Mouse (Mus musculus): ENCODE measurements around the gene Arhgef10l. TPM values are rescaled to one million over a fixed set of nuclear protein-coding genes. Genes with fewer than 3 reads are reported as not detected.
A peak's percentile ranks its signal among the peaks of the same experiment; 100 is the strongest.

Gene Arhgef10l
- polyA plus RNA-seq, 1 experiment from 2014 or later, result 13.8 TPM

DNA sequence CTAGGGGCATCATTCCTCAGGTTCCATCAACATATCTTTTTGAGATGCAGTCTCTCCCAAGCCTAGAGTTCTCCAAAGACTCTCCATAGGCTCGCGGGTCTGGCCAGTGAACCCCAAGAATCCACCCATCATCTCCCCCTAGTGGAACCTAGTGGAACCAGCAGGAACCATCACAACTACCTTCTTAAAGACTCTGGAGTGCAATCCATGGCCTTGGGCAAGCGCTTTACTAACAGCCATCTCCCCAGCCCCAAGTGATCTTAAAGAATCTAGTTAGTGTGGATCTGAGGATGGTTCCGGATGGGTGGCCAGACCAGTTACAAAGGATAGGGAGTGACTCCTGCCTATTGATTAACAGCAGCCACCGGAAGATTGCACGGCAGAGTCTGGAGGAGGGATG is 166.2 kb downstream of the Arhgef10l start:
- Histone ChIP-seq H3K36me3 (ENCODE audit: control insufficient read depth, insufficient read depth, low read length) (no peaks in the 10 kb centered on the region), H3K27ac (ENCODE audit: low read depth, low read length) (no peak overlapping the region), H3K9ac (ENCODE audit: low read depth, low read length) (no peak overlapping the region), H3K9me3 (ENCODE audit: control insufficient read depth, low read length) (no peaks in the 10 kb centered on the region), H3K4me1 (replicated peaks; ENCODE audit: control insufficient read depth, insufficient read depth, low read length) (no peaks in the 10 kb centered on the region; the same call in 1 of the 2 replicates), H3K4me3 (ENCODE audit: low read depth, low read length) (no peak overlapping the region), H3K27me3 (ENCODE audit: control insufficient read depth, insufficient read depth, low read length) (no peaks in the 10 kb centered on the region), H3K4me2 (replicated peaks; ENCODE audit: low read depth, low read length) (no peak overlapping the region)
- no peak for ATAC-seq (ENCODE audit: low FRiP score)
- DNase-seq (ENCODE audit: low spot score), result no peak
- 76% methylated on average over 6 of the region's 6 CpGs for WGBS

DNA sequence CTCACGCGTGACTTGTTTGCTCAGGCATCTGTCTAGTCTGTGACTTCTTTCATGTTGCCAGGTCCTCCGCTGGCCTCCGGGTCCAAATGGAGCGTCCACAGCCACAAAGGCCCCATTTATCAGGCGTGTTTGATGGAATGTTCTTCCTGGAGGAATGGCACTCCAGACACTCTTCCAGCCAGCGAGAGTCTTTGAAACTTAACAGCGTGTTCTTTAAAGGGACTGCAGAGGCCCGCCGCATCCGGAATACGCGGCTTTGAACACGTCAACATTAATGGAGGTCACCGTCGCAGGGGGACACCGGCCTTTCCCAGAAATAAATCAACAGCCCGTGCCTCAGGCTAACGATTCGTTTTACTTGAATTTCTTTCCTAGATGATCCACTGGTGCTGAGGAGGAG is 168.6 kb downstream of the Arhgef10l start:
- ATAC-seq (ENCODE audit: low FRiP score) (no peak), DNase-seq (ENCODE audit: low spot score) (no peak)
- WGBS, result 69% methylated on average over 20 of the region's 20 CpGs
- H3K4me2 ChIP-seq (replicated peaks; ENCODE audit: low read depth, low read length), result no peak overlapping the region
- H3K9me3 ChIP-seq (ENCODE audit: control insufficient read depth, low read length), result no peaks in the 10 kb centered on the region
- H3K4me3 ChIP-seq (ENCODE audit: low read depth, low read length), result no peak overlapping the region
- no peaks in the 10 kb centered on the region for H3K36me3 ChIP-seq (ENCODE audit: control insufficient read depth, insufficient read depth, low read length)
- H3K9ac ChIP-seq (ENCODE audit: low read depth, low read length), result no peak overlapping the region
- H3K27ac ChIP-seq (ENCODE audit: low read depth, low read length), result 0 out of 2 replicates have a peak overlapping the region, but pooled peaks have one; percentile 10
- H3K4me1 ChIP-seq (replicated peaks; ENCODE audit: control insufficient read depth, insufficient read depth, low read length), result no peaks in the 10 kb centered on the region; the same call in 1 of the 2 replicates
- H3K27me3 ChIP-seq (ENCODE audit: control insufficient read depth, insufficient read depth, low read length), result no peaks in the 10 kb centered on the region

DNA sequence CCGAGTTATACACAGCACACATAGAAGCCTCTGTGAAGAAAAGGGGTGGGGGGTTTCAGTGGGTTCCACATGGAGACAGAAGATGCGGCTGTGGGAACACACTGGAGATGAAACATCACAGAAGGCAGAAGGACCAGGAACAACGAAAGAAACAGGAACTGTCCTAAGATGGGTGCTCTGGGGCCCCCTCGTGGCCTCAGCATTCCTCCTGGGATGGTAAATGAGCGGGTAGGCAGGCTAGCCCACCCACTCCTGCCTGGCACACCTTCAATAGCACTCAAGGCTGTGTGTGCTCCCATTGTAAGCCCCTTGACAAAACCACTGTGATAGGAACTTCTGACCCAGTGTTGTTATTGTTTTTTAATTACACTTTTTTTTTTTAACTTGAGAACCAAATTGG is 174.3 kb downstream of the Arhgef10l start:
- ATAC-seq (ENCODE audit: low FRiP score) (no peak), DNase-seq (ENCODE audit: low spot score) (no peak)
- H3K4me3 ChIP-seq (ENCODE audit: low read depth, low read length), result no peak overlapping the region
- no peak overlapping the region for H3K27ac ChIP-seq (ENCODE audit: low read depth, low read length)
- no peak overlapping the region for H3K4me2 ChIP-seq (replicated peaks; ENCODE audit: low read depth, low read length)
- no peaks in the 10 kb centered on the region; the same call in 1 of the 2 replicates for H3K4me1 ChIP-seq (replicated peaks; ENCODE audit: control insufficient read depth, insufficient read depth, low read length)
- no peak overlapping the region for H3K9ac ChIP-seq (ENCODE audit: low read depth, low read length)
- H3K36me3 ChIP-seq (ENCODE audit: control insufficient read depth, insufficient read depth, low read length), result no peaks in the 10 kb centered on the region
- H3K9me3 ChIP-seq (ENCODE audit: control insufficient read depth, low read length), result no peaks in the 10 kb centered on the region
- WGBS, result 46% methylated on average over 5 of the region's 5 CpGs
- H3K27me3 ChIP-seq (ENCODE audit: control insufficient read depth, insufficient read depth, low read length), result no peaks in the 10 kb centered on the region

DNA sequence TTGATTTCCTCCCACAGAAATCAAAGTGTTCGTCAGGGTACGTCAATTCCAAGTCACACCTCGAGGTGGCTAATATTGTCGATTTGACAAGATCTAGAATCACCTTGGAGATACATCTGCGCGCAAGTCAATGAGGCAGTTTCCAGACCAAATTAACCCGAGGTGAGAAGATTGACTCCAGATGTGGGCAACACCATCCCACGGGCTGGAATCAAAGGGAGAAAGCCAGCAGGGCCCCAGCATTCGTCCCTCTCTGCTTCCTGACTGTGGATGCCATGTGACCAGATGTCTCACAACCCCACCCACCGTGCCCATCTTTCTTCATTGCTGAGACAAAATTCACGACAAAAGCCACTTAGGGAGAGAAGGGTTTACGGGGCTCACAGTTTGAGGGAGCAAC is 180.4 kb downstream of the Arhgef10l start:
- no peak for ATAC-seq (ENCODE audit: low FRiP score)
- Histone ChIP-seq H3K36me3 (ENCODE audit: control insufficient read depth, insufficient read depth, low read length) (no peaks in the 10 kb centered on the region), H3K27ac (ENCODE audit: low read depth, low read length) (no peak overlapping the region), H3K4me3 (ENCODE audit: low read depth, low read length) (no peak overlapping the region), H3K4me2 (replicated peaks; ENCODE audit: low read depth, low read length) (no peak overlapping the region), H3K4me1 (replicated peaks; ENCODE audit: control insufficient read depth, insufficient read depth, low read length) (no peaks in the 10 kb centered on the region), H3K9ac (ENCODE audit: low read depth, low read length) (no peak overlapping the region), H3K27me3 (ENCODE audit: control insufficient read depth, insufficient read depth, low read length) (no peaks in the 10 kb centered on the region), H3K9me3 (ENCODE audit: control insufficient read depth, low read length) (no peaks in the 10 kb centered on the region)
- no peak for DNase-seq (ENCODE audit: low spot score)
- 53% methylated on average over 12 of the region's 12 CpGs for WGBS

DNA sequence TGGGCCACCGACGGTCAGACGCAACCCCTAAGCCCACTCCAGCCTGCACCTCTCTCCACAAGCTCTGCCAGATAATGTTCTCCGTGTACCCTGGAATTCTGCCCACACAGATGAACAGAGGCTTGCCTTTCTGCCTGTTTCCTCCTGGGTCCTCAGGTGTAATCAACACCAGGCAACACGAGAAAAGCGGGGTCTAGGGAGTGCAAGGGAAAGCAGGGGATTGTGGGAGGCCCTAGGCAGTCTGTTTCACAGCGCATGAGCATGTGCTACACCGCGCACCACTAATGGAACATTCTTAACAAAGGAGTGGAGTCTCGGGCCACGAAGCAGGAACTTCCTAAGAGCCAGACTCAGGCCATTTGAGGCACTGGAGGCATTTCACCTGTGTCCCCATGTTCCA is 182.7 kb downstream of the Arhgef10l start:
- WGBS, result 76% methylated on average over 11 of the region's 11 CpGs
- Histone ChIP-seq H3K27ac (ENCODE audit: low read depth, low read length) (no peak overlapping the region), H3K4me1 (replicated peaks; ENCODE audit: control insufficient read depth, insufficient read depth, low read length) (no peaks in the 10 kb centered on the region), H3K4me2 (replicated peaks; ENCODE audit: low read depth, low read length) (no peak overlapping the region), H3K9me3 (ENCODE audit: control insufficient read depth, low read length) (no peaks in the 10 kb centered on the region), H3K4me3 (ENCODE audit: low read depth, low read length) (no peak overlapping the region), H3K27me3 (ENCODE audit: control insufficient read depth, insufficient read depth, low read length) (no peaks in the 10 kb centered on the region), H3K36me3 (ENCODE audit: control insufficient read depth, insufficient read depth, low read length) (no peaks in the 10 kb centered on the region), H3K9ac (ENCODE audit: low read depth, low read length) (no peak overlapping the region)
- DNase-seq (ENCODE audit: low spot score) (no peak), ATAC-seq (ENCODE audit: low FRiP score) (no peak)

DNA sequence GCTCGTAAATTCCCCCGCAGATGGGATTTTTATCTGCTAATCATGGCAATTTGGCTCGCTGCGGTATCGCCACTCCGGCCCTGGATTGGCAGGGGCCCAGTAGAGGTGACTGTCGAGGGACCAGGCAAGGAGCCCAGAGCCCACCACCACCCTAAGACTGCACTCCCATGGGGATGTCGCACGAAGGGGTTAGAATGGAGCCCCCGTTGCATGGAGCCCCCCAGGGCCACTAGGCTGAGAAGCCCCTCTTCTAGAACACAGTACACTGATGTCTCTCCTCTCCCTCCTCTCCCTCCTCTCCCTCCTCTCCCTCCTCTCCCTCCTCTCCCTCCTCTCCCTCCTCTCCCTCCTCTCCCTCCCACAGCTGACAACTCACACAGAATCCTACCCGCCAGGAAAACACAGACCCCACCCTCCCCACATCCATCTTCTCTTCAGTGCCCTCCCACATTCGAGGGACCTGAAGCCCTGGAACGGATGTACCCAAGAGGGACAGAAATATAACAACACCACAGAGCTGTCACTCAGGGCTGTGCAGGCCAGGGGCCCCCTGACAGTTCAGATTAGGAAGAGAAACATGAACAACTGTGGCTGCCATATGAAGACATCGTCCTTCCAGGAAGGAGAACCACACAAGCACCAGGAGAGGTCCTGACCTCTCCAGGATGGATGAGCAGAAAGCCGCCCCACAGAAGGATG is 185.3 kb downstream of the Arhgef10l start:
- no peak for ATAC-seq (ENCODE audit: low FRiP score)
- 62% methylated on average over 14 of the region's 15 CpGs for WGBS
- Histone ChIP-seq H3K4me2 (replicated peaks; ENCODE audit: low read depth, low read length) (no peak overlapping the region), H3K27ac (ENCODE audit: low read depth, low read length) (no peak overlapping the region), H3K4me3 (ENCODE audit: low read depth, low read length) (no peak overlapping the region), H3K27me3 (ENCODE audit: control insufficient read depth, insufficient read depth, low read length) (no peaks in the 10 kb centered on the region), H3K9ac (ENCODE audit: low read depth, low read length) (no peak overlapping the region), H3K36me3 (ENCODE audit: control insufficient read depth, insufficient read depth, low read length) (no peaks in the 10 kb centered on the region), H3K4me1 (replicated peaks; ENCODE audit: control insufficient read depth, insufficient read depth, low read length) (no peaks in the 10 kb centered on the region), H3K9me3 (ENCODE audit: control insufficient read depth, low read length) (no peaks in the 10 kb centered on the region)
- no peak for DNase-seq (ENCODE audit: low spot score)

DNA sequence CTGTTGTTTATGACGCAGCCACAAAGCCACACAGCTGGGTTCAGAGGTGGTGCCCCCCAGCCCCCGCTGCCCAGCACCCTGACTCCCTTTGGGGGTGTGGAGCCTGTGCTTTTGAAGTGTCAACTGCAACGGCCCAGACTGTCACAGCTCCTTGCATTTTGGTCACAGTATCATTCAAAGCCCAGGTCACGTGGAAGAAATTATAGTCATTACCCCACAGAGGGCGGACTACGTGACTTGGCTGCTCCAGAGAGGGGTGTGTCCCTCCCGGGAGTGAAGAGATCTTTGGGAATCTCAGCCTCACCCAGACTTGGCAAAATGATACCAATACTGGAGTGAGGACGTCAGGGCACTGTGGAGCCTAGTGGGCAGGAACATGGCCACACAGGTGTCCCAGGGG is 190.6 kb downstream of the Arhgef10l start:
- H3K27ac ChIP-seq (ENCODE audit: low read depth, low read length), result no peak overlapping the region
- no peak overlapping the region for H3K4me2 ChIP-seq (replicated peaks; ENCODE audit: low read depth, low read length)
- peaks cover 2% of the 10 kb centered on the region; the same call in 1 of the 2 replicates for H3K27me3 ChIP-seq (ENCODE audit: control insufficient read depth, insufficient read depth, low read length)
- H3K9me3 ChIP-seq (ENCODE audit: control insufficient read depth, low read length), result no peaks in the 10 kb centered on the region
- H3K36me3 ChIP-seq (ENCODE audit: control insufficient read depth, insufficient read depth, low read length), result no peaks in the 10 kb centered on the region
- ATAC-seq (ENCODE audit: low FRiP score), result no peak
- DNase-seq (ENCODE audit: low spot score), result no peak
- H3K4me1 ChIP-seq (replicated peaks; ENCODE audit: control insufficient read depth, insufficient read depth, low read length), result no peaks in the 10 kb centered on the region
- 75% methylated on average over 8 of the region's 8 CpGs for WGBS
- no peak overlapping the region for H3K4me3 ChIP-seq (ENCODE audit: low read depth, low read length)
- no peak overlapping the region for H3K9ac ChIP-seq (ENCODE audit: low read depth, low read length)

DNA sequence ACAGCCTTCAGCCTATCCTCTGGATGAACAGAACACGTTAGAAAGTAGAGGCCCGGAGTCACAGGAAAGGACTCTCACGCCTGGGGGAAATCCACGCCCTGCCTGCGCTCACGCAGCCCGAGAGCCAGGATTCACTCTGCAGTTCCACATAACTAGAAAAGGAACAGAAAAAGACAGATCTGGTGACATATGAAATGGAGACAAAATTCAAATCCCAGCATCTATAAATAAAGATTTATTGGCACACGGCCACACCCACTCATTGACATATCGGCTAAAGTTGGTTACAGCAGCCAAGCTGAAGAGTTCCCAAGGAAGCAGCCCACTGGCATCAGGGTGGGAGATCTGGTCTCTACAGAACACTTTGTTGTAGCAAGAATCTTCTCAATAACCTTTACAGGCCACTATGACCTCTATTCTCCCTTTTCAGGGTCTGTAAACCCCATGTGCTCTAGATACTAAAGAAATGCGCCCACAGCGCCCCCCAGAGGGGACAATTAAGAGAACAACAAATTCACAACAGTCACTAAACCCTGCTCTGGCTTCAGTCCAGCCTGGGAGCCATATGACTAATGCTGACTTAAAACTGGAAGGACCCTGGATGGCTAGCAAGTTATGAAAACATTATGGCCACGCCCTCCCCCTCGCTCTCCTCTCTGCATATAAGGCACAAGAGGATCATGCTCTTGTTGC is 195.9 kb downstream of the Arhgef10l start:
- ATAC-seq (ENCODE audit: low FRiP score) (no peak), DNase-seq (ENCODE audit: low spot score) (peak; percentile 42)
- H3K4me2 ChIP-seq (replicated peaks; ENCODE audit: low read depth, low read length), result no peak overlapping the region
- H3K27ac ChIP-seq (ENCODE audit: low read depth, low read length), result no peak overlapping the region
- no peaks in the 10 kb centered on the region for H3K4me1 ChIP-seq (replicated peaks; ENCODE audit: control insufficient read depth, insufficient read depth, low read length)
- peaks cover 2% of the 10 kb centered on the region; the same call in 1 of the 2 replicates for H3K27me3 ChIP-seq (ENCODE audit: control insufficient read depth, insufficient read depth, low read length)
- no peak overlapping the region for H3K9ac ChIP-seq (ENCODE audit: low read depth, low read length)
- 73% methylated on average over 13 of the region's 13 CpGs for WGBS
- H3K9me3 ChIP-seq (ENCODE audit: control insufficient read depth, low read length), result no peaks in the 10 kb centered on the region
- H3K4me3 ChIP-seq (ENCODE audit: low read depth, low read length), result no peak overlapping the region
- H3K36me3 ChIP-seq (ENCODE audit: control insufficient read depth, insufficient read depth, low read length), result no peaks in the 10 kb centered on the region

DNA sequence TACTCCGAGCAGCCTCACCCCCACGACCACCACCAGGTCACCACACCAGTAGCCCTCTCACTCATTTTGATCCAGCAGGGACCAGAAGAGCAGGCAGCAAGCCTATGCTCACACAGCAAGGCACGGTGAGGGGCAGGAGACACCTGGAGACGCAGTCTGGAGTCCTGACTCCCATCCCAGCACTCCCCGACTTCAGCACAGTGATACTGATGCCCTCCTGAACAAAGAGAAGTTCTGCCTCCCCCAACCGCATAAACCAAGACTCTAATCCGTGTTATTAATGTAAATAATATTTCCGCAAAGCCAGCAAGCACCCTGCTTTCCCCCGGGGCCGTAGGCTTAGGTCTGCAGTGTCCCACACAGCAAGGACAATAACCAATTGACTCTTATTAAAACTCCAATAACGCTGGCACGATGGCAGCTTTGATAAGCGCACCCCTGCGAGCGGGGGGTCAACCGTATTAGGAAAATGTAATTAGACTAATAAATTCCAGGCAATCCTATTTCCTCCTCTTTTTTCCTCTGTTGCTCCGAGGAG is 198.5 kb downstream of the Arhgef10l start:
- no peaks in the 10 kb centered on the region for H3K27me3 ChIP-seq (ENCODE audit: control insufficient read depth, insufficient read depth, low read length)
- no peak overlapping the region for H3K27ac ChIP-seq (ENCODE audit: low read depth, low read length)
- no peak overlapping the region for H3K4me3 ChIP-seq (ENCODE audit: low read depth, low read length)
- 77% methylated on average over 17 of the region's 17 CpGs for WGBS
- ATAC-seq (ENCODE audit: low FRiP score), result no peak
- H3K9me3 ChIP-seq (ENCODE audit: control insufficient read depth, low read length), result no peaks in the 10 kb centered on the region
- no peak overlapping the region for H3K9ac ChIP-seq (ENCODE audit: low read depth, low read length)
- H3K4me1 ChIP-seq (replicated peaks; ENCODE audit: control insufficient read depth, insufficient read depth, low read length), result no peaks in the 10 kb centered on the region
- H3K4me2 ChIP-seq (replicated peaks; ENCODE audit: low read depth, low read length), result no peak overlapping the region
- DNase-seq (ENCODE audit: low spot score), result no peak
- no peaks in the 10 kb centered on the region for H3K36me3 ChIP-seq (ENCODE audit: control insufficient read depth, insufficient read depth, low read length)

Measured in hindbrain, embryonic 11.5 days (tissue).